Mouse (Mus musculus) intestine, embryonic 14.5 days (tissue): ENCODE data around the gene Wdcp. TPM values are rescaled to one million over a fixed set of nuclear protein-coding genes. Genes with fewer than 3 reads are reported as not detected.

Experiments used
- ATAC-seq: fragments of 200-750 bp; cut with Nextera tagmentation; replicated peaks from 2 replicates; pipeline ENCODE4 v1.8.0; 2017; ENCODE audit warnings: low read depth, moderate number of reproducible peaks, moderate TSS enrichment, moderate library complexity; ENCODE audit not compliant: low FRiP score, low TSS enrichment
- DNase-seq: peaks from one replicate; pipeline ENCODE4 v3.0.0-alpha.2; 2018; ENCODE audit warnings: low spot score
- H3K27ac ChIP-seq: fragments of 300-500 bp; sonication (generic); 2 replicates; pipeline ENCODE4 v1.5.1; 2014; ENCODE audit warnings: low read depth, mild to moderate bottlenecking, control low read depth
- H3K27me3 ChIP-seq: fragments of 300-500 bp; sonication (generic); replicated peaks from 2 replicates; pipeline ENCODE4 v1.6.1; 2014; ENCODE audit warnings: low read length, control low read depth; ENCODE audit not compliant: control insufficient read depth, insufficient read depth
- H3K36me3 ChIP-seq: fragments of 300-500 bp; sonication (generic); 2 replicates; pipeline ENCODE4 v1.6.1; 2014; ENCODE audit warnings: low read length, control low read depth; ENCODE audit not compliant: control insufficient read depth, insufficient read depth
- H3K4me1 ChIP-seq: fragments of 300-500 bp; sonication (generic); replicated peaks from 2 replicates; pipeline ENCODE4 v1.6.1; 2014; ENCODE audit warnings: low read length, control low read depth, mixed read lengths; ENCODE audit not compliant: control insufficient read depth, insufficient read depth
- H3K4me2 ChIP-seq: fragments of 300-500 bp; sonication (generic); 2 replicates; pipeline ENCODE4 v1.6.1; 2014; ENCODE audit warnings: low read length
- H3K4me3 ChIP-seq: fragments of 300-500 bp; sonication (generic); 2 replicates; pipeline ENCODE4 v1.5.1; 2014; ENCODE audit warnings: low read depth, low read length, control low read depth, mixed read lengths
- H3K9ac ChIP-seq: fragments of 300-500 bp; sonication (generic); 2 replicates; pipeline ENCODE4 v1.6.1; 2014; ENCODE audit warnings: mild to moderate bottlenecking, low read length
- H3K9me3 ChIP-seq: fragments of 300-500 bp; sonication (generic); 2 replicates; pipeline ENCODE4 v1.6.1; 2016; ENCODE audit warnings: low read length, control low read depth; ENCODE audit not compliant: control insufficient read depth
- WGBS: fragments of 180-500 bp; shearing (Covaris S2); extraction: QIAGEN DNeasy Blood & Tissue Kit; methylation state at CpG from one replicate; pipeline ENCODE4 v1.1.7; 2014; 5-methylcytosine and 5-hydroxymethylcytosine counted together
- polyA plus RNA-seq: library from polyadenylated mRNA; unstranded; fragments of >200 nt; fragmentation: Nextera tagmentation; extraction: Ambion mirVana; gene quantifications from 2 replicates; pipeline ENCODE4 v1.2.1, GENCODE M21; 2014

Gene Wdcp
- polyA plus RNA-seq, 1 experiment from 2014 or later, result 15.0 TPM

DNA sequence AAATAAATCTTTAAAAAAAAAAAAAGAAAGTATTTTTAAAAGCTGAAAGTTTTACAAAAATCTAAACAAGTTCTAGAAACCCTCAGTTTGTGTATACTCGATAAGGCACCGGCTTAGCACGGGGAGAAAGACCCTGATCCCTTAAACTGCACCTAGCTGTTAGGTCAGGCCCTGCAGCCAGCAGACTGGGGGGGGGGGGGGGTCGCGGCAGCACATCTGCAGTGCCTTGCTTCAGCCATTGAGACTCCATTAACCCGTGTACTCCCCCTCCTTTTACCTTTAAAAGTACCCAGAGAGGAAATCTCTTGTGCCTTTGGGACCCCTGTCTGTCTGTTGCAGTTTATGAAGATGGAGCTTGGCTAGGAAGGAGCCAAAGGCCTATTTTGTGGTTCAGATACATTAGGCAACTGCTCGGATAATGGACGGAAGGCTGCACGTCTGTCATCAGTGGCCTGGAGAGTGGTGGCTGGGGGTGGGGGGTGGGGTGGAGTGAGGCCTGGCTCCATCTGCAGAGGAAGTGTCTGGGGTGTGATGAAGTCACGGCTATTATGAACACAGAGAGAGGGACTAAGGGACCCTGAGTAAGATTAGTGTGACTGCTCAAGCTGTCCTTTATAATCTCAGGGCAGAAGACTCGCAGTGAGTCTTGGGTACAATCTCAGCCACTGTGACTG, 16.3 kb downstream of the Wdcp start:
- no peak for ATAC-seq

DNA sequence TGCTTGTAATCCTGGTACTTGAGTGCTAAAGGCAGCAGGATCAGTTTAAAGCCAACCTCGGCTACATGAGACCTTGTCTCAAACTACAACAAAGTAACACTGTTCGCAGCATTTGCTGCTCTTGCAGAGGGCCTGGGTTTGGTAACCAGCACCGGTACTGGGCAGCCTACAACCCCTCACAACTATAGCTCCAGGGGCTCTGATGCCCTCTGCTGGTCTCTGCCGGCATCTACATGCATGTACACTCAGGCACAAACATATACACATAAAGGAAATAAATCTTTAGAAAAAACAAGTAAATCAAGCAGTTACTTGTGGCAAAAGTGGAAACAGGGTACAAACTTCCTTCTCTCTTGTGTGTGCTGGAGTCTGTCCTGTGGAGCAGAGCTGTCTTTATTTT, 19.6 kb downstream of the Wdcp start:
- no peak overlapping the region for H3K27ac ChIP-seq
- ATAC-seq (no peak), DNase-seq (no peak)
- no peak overlapping the region for H3K4me2 ChIP-seq
- WGBS, result 89% methylated on average over 4 of the region's 4 CpGs
- peaks cover 12% of the 10 kb centered on the region for H3K4me1 ChIP-seq
- H3K4me3 ChIP-seq, result no peak overlapping the region
- H3K9me3 ChIP-seq, result no peaks in the 10 kb centered on the region
- no peaks in the 10 kb centered on the region for H3K27me3 ChIP-seq
- no peak overlapping the region for H3K9ac ChIP-seq
- H3K36me3 ChIP-seq, result no peaks in the 10 kb centered on the region

More for the DNA sequence above, 16.3 kb downstream of the Wdcp start:
- peaks cover 9% of the 10 kb centered on the region for H3K4me1 ChIP-seq
- H3K27me3 ChIP-seq, result no peaks in the 10 kb centered on the region
- no peak overlapping the region for H3K27ac ChIP-seq
- no peaks in the 10 kb centered on the region for H3K9me3 ChIP-seq
- 53% methylated on average over 11 of the region's 11 CpGs for WGBS
- H3K4me3 ChIP-seq, result no peak overlapping the region
- DNase-seq, result no peak
- H3K9ac ChIP-seq, result no peak overlapping the region
- H3K4me2 ChIP-seq, result no peak overlapping the region
- peaks cover 14% of the 10 kb centered on the region for H3K36me3 ChIP-seq

- H3K4me3 ChIP-seq, result no peak overlapping the region
- ATAC-seq (peak; percentile 37; the same call in 1 of the 2 replicates), DNase-seq (no peak)
- WGBS, result 51% methylated on average over 4 of the region's 4 CpGs
- H3K27ac ChIP-seq, result peak overlapping the region; percentile 52; the same call in 1 of the 2 replicates
- H3K4me2 ChIP-seq, result no peak overlapping the region
- H3K27me3 ChIP-seq, result no peaks in the 10 kb centered on the region
- no peak overlapping the region for H3K9ac ChIP-seq
- no peaks in the 10 kb centered on the region for H3K36me3 ChIP-seq
- H3K4me1 ChIP-seq, result peaks cover 12% of the 10 kb centered on the region
- no peaks in the 10 kb centered on the region for H3K9me3 ChIP-seq
Observed at GRCm38 (mm10) chr12:4863654-4864337, 20.7 kb downstream of the Wdcp start.

GRCm38 (mm10) chr12:4864338-4864690, 21.2 kb downstream of the Wdcp start:
- Histone ChIP-seq H3K9ac (no peak overlapping the region), H3K4me1 (peaks cover 12% of the 10 kb centered on the region), H3K27ac (peak overlapping the region; percentile 52), H3K36me3 (no peaks in the 10 kb centered on the region), H3K4me2 (no peak overlapping the region), H3K9me3 (no peaks in the 10 kb centered on the region), H3K4me3 (no peak overlapping the region), H3K27me3 (no peaks in the 10 kb centered on the region)
- no peak for DNase-seq
- ATAC-seq, result no peak
- WGBS, result 56% methylated on average over 4 of the region's 4 CpGs

- Histone ChIP-seq H3K4me1 (peaks cover 7% of the 10 kb centered on the region), H3K36me3 (no peaks in the 10 kb centered on the region), H3K4me2 (no peak overlapping the region), H3K9ac (no peak overlapping the region), H3K9me3 (no peaks in the 10 kb centered on the region), H3K27ac (no peak overlapping the region), H3K4me3 (no peak overlapping the region), H3K27me3 (no peaks in the 10 kb centered on the region)
- DNase-seq (no peak), ATAC-seq (no peak)
- WGBS, result 80% methylated on average over 8 of the region's 8 CpGs
Observed at GRCm38 (mm10) chr12:4868924-4869323, 25.8 kb downstream of the Wdcp start.

GRCm38 (mm10) chr12:4871260-4871659, 28.2 kb downstream of the Wdcp start:
- H3K36me3 ChIP-seq, result no peaks in the 10 kb centered on the region
- H3K4me2 ChIP-seq, result no peak overlapping the region
- ATAC-seq, result no peak
- no peak for DNase-seq
- no peak overlapping the region for H3K27ac ChIP-seq
- 0 out of 2 replicates have a peak, but pooled peaks cover 6% of the 10 kb centered on the region for H3K4me1 ChIP-seq
- no peaks in the 10 kb centered on the region for H3K27me3 ChIP-seq
- WGBS, result 93% methylated on average over 5 of the region's 5 CpGs
- H3K9me3 ChIP-seq, result no peaks in the 10 kb centered on the region
- no peak overlapping the region for H3K9ac ChIP-seq
- no peak overlapping the region for H3K4me3 ChIP-seq

DNA sequence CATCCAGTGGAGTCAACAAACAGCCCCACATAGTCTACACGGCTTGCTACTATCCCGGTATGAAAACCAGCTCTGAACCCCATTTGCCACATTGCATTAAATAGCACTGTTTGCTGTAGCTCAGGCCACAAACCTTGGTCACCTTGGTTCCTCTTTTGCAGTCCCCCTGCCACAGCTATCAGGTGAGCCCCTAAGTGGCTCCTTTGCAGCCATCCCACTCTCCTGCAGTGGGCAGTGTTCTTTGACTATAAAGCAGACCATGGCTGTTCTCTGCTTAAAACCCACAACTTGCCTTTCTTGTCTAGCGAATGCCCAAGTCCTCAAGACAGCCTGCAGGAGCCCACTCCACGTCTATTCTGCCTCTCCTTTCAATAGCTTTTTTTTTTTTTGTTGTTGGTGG, 29.2 kb downstream of the Wdcp start:
- 0 out of 2 replicates have a peak, but pooled peaks cover 6% of the 10 kb centered on the region for H3K4me1 ChIP-seq
- H3K36me3 ChIP-seq, result no peaks in the 10 kb centered on the region
- ATAC-seq (no peak), DNase-seq (no peak)
- H3K4me2 ChIP-seq, result no peak overlapping the region
- no peak overlapping the region for H3K4me3 ChIP-seq
- 59% methylated on average over 4 of the region's 4 CpGs for WGBS
- no peak overlapping the region for H3K9ac ChIP-seq
- no peaks in the 10 kb centered on the region for H3K27me3 ChIP-seq
- H3K9me3 ChIP-seq, result no peaks in the 10 kb centered on the region
- no peak overlapping the region for H3K27ac ChIP-seq

DNA sequence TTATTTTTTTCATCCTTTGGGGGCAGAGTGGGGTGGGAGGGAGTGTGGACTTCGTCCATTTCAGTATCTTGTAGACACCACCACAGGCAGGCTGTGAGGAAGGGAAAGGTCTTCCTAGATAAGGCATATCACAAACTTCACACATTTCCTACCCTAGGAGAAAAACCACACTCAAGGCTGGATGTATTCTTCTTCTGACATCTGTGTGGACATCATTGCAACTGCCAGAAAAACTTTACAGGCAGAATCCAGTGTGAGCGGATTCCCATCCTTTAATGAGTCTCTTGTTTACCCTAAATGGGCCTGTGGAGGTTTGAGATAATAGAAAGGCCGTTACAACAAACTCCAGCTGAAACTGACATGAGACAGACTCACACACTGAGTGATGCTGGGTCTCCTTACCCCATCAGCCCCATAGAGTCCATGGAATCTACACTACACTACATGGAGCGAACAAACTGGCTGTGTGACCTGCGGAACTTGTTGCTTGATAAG, 29.9 kb downstream of the Wdcp start:
- no peak for ATAC-seq

More for the DNA sequence above, 29.9 kb downstream of the Wdcp start:
- H3K36me3 ChIP-seq, result no peaks in the 10 kb centered on the region
- no peak overlapping the region for H3K9ac ChIP-seq
- no peaks in the 10 kb centered on the region for H3K9me3 ChIP-seq
- no peak overlapping the region for H3K4me2 ChIP-seq
- WGBS, result 67% methylated on average over 5 of the region's 5 CpGs
- H3K27ac ChIP-seq, result no peak overlapping the region
- no peak for DNase-seq
- H3K27me3 ChIP-seq, result no peaks in the 10 kb centered on the region
- H3K4me1 ChIP-seq, result 0 out of 2 replicates have a peak, but pooled peaks cover 6% of the 10 kb centered on the region
- H3K4me3 ChIP-seq, result no peak overlapping the region
